Mouse (Mus musculus) ovary, adult 10 weeks (tissue): ENCODE measurements around the gene 2610528A11Rik. TPM values are rescaled to one million over a fixed set of nuclear protein-coding genes. Genes with fewer than 3 reads are reported as not detected.

Experiments
- polyA plus RNA-seq: library from polyadenylated mRNA; stranded (reverse); fragments of 350-450 nt; fragmentation: Illumina TruSeq; extraction: RNeasy Lipid Tissue Mini Kit (QIAGEN cat#74804); gene quantifications from one replicate; pipeline ENCODE4 v1.2.3, GENCODE M21; 2014

2610528A11Rik gene
- polyA plus RNA-seq, result not detected

DNA sequence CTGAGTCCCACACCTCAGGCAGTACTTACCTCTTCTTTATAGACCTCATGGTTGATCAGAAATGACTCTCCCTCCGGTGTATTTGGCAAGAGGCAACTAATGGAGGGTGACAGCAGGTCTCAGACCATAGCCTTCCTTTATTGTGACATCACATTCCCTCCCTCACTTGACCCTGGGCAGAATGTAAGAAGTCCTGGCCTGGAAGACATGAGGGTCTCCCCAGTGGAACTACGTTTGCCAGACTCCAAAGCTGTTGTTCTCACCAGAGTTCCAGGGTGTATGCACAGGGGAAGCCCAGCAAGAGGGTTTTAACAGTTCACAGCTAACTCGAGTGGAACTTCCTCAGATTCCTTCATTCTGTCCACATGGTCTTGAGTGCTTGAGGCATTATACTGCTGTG lies at the start of gene 2610528A11Rik:
Gene 2610528A11Rik (minus strand): TSS at position 101 of the 400 bp plus-strand sequence.

DNA sequence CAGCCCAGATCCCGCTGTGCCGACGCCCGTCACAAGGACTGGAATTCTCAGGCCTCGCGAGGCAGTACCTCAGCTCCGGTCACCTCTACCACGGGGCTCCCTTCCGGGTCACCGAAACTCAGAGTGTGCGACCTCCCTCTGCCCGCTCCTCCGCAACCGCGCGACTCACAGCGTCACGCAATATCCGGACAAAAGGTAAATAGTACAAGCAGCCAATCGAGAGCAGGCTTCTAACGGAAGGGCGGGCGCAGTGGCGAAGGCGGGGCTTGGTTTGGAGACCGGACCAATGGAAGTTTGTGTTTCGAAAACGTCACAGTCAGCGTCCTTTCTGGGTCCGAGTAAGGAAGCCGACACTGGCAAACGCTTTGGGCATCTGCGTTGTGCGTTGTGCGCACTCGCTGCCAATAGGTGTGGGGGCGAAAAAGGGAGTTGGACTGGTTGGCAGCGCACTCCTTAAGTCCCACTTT lies 21.3 kb upstream of the 2610528A11Rik start, which contains the start of gene Ghitm:
Gene Ghitm (minus strand): TSS at position 146 of the 467 bp plus-strand sequence.

DNA sequence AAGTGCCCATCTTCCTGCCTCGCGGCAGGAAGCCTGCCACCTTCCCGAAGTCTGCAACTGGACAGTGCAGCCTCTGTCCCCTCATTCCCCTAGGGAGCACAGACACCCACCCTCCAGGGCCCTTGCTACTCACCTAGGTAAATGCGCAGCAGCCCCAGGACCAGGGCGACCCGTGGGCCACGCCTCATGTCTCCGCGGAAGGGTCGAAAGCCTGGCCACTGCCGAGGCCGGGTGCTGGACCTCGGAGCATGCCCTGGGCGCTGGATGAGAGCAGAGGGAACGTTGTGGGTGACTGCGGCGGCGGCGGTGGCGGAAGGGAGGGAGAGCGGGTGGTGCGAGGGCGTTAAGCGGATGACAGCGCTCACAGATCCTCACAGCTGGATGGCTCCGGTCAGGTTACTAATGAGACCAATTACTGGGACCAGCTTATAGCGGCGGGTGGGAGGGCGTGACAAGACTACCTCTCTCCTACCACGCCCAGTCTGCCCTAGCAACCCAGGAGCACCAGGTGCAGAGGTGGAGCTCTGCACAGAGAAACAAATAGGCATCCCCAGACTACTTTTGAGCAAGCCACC lies 15.8 kb downstream of the 2610528A11Rik start, which contains the start of gene Cdhr1:
Gene Cdhr1 (minus strand): TSS at position 392 of the 575 bp plus-strand sequence.

GRCm38 (mm10) chr14:37067629-37068028 lies 46.2 kb downstream of the 2610528A11Rik start, which contains the start of gene Lrit2:
TSS of gene Lrit2 (plus strand) at chr14:37067929.

Other genes starting within 250 kb of the 2610528A11Rik start
- gene Ccser2, start 145.2 kb downstream of the 2610528A11Rik start, polyA plus RNA-seq, result 84.3 TPM
- gene Rgr, start 65.1 kb downstream of the 2610528A11Rik start, polyA plus RNA-seq, result not detected
- gene Lrit1, start 59.2 kb downstream of the 2610528A11Rik start, polyA plus RNA-seq, result not detected
- gene Lrit2, start 46.1 kb downstream of the 2610528A11Rik start, polyA plus RNA-seq, result not detected
- gene Cdhr1, start 15.7 kb downstream of the 2610528A11Rik start, polyA plus RNA-seq, result not detected
- 342 TPM for gene Ghitm, start 21.2 kb upstream of the 2610528A11Rik start, polyA plus RNA-seq